Mouse (Mus musculus) brain, adult 2 months (tissue): Measurements from ENCODE around the gene Cdc34.

ENCODE experiments used
- DNase-seq: peaks from one replicate; pipeline ENCODE4 v3.0.0; 2011; ENCODE audit warnings: low read depth, low spot score

Gene Cdc34

DNA sequence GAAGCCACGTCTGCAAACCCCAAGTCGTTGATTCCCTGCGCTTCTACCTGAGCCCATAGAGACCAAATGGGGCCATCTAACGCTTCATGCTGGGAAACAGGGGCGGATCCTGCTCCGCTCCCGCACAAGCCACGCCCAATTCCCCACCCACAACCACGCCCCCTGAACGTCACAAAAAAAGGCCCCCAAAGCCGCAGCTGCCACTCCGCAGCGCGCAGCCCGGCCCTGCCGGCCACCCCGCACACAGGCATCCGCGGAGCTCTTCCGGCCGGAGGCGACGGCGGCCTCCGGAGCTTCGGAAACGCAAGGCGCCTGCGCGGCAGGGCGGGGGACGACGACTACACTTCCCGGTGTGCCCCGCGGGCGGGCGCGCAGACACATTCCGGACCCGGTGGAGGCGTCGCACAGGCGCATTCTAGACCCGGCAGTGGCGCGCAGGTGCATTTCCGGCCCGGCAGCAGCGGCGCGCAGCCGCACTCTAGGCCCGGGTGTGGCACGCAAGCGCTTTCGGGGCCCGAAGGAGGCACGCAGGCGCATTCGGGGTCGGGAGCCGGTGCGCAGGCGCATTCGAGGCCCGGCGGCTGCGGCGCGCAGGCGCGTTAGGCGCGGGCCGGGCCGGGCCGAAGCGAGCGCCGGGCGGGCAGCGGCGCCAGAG lies at the start of gene Cdc34:
Gene Cdc34 (plus strand): TSS at position 605 of the 655 bp plus-strand sequence.
- peak; percentile 100 for DNase-seq

DNA sequence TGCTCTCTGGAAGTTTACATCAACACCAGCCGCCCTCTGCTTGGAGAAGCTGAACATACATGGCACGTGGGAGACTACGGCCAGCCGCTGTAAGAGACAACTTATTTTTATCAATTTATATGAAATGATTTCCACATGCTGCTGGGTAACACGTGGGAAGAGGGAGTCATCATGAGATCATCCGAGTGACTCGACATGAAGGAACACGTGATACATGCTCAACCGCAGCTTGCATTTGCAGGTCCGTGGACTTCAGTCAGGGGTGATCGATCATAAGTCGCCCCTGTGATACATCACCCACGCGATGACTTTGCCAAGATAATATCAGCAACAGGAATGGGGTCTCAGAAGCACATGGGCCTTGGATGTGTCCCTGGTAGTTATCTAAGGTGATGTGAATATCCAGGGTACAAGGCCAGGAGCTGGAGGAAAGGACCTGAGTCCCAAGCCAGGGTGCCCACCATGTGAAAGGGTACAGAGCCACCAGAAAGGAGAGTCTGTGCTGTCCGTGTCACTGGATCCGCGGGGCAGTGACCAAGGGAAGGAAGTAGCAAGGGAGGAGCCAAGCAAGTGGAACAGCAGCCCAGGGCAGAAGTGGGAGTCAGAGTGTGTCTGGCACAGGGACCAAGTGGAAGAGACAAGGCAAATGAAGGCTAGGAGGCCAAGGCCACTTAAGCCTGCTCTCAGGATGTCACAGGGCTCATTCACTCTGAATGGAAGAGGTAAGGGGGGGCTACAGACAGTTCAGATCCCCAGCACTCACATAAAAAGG lies 48.8 kb upstream of the Cdc34 start:
- peak; percentile 78 for DNase-seq

DNA sequence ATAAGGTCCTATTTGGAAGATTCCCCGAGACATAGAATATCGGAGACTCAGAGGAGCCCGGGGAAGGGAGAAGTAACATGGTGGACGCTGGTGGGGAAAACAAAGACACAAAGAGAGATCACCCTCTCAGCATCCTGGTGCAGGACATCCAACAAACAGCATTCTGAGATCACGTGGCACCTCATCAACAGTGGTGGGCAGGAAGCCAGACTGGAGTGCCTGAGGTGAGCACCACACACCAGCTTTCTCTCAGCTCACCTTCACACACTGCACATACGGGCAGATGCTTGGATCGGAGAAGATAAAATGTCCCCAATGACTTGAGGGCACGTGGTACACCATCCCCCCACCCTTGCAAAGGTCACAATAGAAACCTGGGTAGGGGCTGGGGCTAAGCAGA lies 45.7 kb upstream of the Cdc34 start:
- DNase-seq = peak; percentile 46

DNA sequence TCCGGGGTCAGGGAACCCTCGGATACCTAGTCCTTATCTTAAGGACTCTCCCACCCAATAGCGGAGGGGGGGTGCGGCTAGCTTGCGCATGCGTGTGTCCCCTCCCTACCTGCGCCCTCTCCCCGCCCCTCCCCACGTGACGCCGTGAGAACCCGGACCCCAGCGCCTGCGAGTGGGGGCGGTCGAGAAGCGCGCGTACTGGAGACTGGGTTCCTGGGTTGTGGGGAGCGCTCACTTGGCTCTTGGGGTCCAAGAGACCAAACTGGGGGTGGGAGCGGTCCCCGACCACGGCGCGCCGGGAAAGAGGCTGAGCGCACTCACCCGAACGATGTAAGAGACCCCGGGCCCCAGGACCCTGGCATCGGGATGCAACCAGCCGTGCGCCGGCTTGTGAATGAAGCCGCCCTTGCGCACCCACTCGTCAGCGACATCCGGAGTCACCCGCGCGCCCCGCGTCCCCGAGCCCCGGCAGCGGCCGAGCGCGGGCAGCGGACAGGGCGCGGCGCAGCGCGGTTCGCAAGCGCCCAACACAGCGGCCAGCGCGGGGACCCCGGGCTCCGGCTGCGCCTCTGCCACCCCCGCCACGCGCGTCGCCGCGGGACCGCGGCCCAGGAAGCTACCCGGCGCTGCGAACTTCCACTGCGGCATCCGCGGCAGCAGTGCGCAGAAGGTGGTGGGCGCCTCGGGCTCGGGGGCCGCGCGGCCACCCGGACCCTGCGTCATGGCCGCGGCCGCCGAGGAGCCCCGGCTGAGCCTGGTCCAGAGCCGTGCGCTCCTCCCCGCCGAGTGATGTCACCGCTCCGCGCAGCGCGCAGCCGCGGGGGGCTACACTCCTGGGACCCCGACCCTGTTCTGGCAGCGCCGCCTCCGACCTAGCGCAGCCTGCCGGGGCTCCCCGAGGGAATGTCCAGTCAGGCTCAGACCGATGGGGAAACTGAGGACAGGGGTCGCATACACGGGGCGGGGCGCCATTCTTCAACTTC lies 44.6 kb upstream of the Cdc34 start, which contains the start of gene Shc2:
Gene Shc2 (minus strand): TSS at position 791 of the 983 bp plus-strand sequence.
- peak; percentile 94 for DNase-seq

DNA sequence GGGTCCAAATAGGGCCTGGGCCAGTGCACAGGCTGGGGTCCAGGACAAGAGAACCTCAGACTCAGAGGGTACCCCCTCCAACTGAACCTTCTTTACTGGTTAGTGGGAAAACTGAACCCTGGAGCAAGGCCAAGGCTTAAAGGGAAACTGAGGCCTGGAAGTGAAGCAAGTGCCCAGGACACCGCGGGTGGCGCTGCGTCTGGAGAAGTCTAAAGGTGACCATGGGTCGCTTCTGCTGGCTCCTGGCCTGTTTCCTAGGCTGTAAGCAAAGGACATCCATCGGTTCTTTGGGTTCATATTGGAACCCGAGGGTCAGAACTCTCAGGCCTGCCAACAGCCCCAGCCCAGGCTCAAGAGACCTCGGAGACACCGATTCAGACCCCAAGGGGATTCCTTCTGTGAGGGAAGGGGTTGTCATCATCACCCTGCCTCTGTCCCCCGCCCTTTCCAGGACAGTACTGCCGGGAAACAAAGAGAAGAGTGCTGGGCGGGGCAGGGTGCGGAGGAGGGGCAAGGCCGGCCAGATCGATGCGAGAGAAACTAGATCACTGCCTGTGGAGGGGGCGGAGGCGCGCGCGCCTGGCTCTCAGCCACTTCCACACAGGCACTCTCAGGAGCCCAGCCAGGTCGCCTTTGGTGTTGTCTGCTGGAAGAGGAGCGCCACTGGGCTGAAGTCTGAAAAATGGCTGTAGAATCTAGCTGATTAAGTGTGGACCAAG lies 43.4 kb upstream of the Cdc34 start:
- peak; percentile 78 for DNase-seq

DNA sequence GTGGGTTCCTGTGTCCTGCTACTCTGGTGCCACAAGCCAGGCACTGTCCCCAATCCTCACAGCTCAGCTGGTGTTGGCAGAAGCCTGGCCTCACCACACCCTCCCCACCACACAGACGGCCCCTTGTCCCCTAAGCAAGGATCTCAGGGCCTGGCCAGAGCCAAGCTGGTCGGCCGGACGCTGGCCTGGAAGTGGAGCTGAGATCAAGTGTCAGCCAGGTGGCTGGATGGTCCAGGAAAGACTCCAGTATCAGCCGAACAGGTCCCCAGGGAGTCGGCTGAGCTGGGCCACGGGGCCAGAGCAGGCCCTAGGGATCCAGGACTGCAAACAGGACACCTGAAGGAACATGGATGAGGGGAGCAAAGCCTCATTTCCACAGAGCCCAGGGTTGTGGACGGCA lies 36.3 kb upstream of the Cdc34 start, which contains the start of gene Odf3l2:
Gene Odf3l2 (minus strand): TSS at position 28 of the 400 bp plus-strand sequence.
- peak; percentile 46 for DNase-seq

DNA sequence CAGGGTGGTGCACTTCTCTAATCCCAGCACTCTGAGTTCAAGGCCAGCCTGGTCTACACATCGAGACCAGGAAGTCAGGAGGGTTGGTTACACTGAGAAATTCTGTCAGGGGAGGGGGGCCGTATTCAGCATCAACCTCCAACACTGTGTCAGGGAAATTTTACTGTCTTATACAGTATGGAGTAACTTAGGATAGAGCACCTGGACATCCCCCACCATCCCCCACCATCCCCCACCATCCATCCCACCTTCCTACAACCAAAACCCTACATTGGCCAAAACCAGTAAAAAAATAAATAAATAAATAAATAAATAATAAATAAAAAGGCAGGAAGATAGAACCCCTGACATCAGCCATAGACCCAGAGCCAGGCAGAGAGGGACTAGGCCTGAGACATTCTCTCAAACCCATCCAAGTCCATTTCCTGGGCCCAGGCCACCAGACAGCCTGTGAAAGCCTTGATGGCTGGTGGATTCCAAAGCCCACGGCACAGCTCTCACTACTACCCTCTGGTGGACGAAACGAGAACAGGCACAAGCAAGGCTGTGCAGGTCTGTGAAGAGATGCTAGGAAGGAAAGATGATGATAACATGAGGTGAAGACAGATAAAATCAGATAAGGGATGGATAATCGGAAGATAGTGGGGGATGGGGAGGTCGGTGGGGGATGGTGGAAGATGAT lies 32.8 kb upstream of the Cdc34 start:
- DNase-seq = peak; percentile 89

DNA sequence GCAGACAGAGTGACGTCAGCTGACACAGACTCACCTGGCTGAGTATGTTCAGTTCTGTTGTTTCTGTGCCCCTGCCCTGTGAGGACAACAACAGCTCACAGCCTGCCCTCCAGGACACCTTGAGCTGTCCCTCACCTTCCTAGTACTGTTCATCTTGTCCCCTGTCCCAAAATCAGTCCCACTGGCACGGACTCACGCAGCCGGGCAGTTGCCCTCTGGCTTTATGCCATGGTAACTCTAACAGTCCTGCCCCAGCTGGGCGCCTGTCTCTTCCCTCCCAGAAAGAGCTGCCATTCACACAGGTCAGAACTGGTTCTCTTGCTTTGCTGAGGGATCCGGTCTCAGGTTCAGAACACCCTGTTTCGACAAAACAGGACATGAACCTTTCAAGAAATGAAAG lies 29.2 kb upstream of the Cdc34 start:
- DNase-seq = no peak

DNA sequence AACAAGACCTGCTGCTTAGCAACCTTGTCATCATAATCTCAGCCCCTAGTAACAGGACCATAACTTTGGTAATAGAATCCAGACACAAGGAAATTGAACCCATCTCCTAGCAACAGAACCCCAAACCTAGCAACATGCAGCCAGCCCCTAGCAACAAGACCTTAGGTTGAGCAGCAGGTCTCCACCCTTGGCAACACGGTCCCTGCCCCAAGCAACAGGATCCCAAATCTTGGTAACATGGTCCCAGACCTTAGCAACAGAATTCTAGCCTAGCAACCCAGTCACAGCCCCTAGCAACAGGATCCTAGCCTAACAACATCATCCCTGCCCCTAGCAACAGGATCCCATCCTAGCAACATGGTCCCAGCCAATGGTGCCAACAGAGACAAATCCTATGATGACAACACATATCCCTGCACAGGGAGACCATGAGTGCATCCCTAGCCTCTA lies 27.0 kb upstream of the Cdc34 start:
- peak; percentile 80 for DNase-seq

DNA sequence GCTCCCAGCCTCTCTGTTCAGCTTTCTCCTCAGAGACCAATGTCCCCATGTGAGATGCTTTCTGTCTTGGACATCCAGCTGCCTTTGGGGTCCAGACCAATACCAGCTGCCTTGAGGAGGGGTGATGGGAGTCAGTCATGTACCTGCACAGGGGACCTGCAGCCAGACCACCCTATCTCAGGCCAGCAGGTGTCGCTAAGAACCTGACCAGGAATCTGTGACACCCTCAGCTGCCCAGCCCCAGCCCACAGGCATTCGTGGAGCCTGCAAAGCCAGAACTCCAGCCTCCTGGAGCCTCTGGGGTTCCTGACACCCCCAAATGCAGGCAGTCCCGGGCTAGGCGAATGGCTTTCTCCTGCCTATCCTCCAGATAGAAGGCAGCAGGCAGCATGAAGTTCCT lies 23.2 kb upstream of the Cdc34 start:
- no peak for DNase-seq

DNA sequence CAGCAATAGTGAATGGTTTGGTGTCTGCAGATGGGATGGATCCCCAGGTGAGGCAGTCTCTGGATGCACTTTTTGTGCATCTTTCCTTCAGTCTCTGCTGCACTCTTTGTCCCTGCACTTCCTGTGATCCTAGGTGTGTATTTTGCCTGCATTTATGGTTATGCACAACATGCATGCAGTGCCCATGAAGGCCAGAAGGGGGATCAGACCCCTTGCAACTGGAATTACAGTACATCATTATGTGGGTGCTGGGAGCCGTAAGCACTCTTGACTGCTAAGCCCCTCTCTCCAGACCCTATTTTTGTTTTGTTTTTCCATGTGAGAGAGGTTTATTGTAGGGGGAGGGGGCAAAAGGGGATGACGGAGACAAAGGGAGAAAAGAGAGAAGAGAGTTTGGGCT lies 21.7 kb upstream of the Cdc34 start:
- no peak for DNase-seq

DNA sequence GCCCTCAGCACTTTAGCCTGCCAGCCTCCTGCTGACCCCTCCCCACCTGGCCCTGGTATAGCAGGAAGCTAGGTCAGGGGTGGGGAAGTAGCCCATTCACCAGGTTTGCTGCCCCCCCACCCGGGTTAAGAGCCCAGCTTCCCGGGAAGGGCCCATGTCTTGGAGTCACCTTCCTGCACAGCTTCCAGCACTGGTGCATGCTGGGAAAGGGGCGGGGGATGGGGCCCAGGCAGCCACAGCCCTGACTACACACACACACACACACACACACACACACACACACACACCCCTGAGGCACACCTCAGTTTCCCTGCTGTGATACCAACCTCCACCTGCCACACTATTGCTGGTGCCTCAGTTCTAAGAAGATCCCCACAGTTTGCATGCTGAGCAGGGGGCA lies 20.1 kb upstream of the Cdc34 start:
- DNase-seq = no peak

DNA sequence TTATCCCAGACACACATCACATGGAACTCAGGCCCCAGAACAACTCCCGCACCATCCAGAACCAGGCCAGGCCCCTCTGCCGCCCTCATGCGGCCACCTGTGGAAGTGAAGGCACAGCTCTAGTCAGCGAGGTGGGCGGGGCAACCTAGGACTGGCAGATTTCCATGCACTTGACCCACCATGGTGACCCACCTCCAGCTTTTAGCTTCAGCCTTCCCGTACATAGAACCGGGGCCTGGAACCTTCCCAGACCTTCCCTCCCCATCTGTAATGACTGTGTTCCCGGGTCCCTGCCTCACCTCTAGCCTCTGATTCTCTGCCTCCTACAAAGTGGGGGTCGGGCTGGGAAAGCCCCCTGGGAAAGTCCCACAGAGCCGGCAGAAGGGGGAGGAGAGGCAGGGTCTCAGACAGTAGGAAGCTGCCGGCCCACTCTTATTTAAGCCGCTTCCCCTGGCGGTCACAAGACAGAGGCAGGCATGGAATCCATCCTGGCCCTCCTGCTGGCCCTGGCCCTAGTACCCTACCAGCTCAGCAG lies 17.8 kb upstream of the Cdc34 start, which contains the start of gene Madcam1:
Gene Madcam1 (plus strand): TSS at position 429 of the 535 bp plus-strand sequence.
- peak; percentile 65 for DNase-seq

DNA sequence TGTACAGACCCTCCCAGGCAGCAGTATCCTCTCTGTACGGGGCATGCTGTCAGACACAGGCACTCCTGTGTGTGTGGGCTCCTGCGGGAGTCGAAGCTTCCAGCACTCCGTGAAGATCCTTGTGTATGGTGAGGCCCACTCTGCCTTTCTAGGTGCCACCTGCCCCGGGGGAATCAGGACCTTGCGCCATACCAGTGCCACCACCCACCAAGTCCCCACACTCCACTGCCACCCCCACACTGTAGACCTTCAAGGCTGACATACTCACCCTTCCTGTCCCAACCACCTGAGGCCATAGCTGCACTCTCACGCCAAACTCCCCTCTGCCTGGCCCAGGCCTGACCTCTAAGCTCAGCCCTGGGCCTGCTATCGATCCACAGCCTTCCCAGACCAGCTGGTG lies 16.9 kb upstream of the Cdc34 start:
- no peak for DNase-seq

DNA sequence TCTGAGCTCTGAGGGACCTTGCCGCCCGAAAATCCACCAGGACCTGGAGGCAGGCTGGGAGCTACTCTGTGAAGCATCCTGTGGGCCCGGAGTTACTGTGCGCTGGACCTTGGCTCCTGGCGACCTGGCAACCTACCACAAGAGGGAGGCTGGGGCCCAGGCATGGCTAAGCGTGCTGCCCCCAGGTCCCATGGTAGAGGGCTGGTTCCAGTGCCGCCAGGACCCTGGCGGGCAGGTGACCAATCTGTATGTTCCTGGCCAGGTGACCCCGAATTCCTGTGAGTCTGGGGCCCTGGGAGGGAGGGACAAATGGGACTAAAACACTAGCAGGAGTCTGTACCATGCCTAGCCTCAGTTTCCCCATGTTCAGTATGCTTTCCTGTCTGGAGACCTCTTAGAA lies 15.5 kb upstream of the Cdc34 start:
- DNase-seq = no peak

DNA sequence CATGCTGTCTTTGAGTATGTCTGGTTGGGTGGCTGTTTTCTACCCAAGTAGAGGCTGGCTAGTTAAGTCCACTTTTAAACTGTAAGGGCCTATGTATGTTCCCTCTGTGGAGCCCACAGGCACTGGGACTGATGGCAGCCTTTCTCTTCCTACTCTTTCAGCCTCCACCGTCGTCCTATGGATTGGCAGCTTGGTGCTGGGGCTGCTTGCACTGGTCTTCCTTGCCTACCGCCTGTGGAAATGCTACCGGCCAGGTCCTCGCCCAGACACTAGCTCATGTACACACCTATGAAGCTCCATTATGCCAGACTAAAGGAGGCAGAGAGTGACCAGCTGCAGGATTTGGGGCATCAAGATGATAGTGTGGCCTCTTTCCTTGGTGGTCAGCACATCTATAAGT lies 13.9 kb upstream of the Cdc34 start:
- DNase-seq = no peak

DNA sequence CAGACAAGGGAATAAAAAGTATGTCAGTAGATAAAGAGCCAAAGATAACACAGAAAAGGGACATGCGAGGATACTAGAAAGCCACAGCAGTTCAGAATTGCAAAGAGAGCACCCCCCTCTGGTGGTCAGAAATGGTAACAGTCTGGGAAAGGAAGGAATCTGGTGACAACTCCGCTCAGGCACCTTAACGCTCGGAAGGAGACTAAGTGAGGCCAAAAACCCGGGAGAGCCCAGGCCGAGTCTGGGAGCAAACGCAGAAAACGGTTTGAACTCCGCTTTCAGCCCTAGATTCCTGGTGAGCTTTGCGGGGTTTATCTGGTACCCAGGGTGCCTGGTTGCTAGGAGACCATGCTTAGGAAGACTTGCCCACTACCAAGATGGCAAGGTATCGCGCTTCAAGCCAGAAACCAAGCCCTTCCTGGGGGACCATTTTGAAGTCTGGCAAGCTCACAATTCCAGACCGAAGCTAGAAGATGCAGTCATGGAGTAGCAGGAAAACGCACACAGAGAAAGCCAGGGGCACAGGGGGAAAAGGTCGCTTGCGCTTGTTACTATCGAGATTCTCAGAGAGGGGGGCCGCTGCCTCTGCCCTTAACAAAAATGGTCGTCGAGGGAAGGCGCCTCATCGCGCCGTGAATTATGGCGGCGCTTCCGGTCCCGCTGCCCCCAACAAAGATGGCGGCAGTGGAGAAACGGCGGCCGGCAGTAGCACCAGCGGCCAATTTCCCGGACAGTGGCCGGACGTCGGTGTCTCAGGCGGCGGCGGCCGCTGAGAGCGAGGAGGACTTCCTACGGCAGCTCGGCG lies 13.0 kb upstream of the Cdc34 start, which contains the start of gene Tpgs1:
Gene Tpgs1 (plus strand): TSS at position 599 of the 805 bp plus-strand sequence.
- peak; percentile 97 for DNase-seq

DNA sequence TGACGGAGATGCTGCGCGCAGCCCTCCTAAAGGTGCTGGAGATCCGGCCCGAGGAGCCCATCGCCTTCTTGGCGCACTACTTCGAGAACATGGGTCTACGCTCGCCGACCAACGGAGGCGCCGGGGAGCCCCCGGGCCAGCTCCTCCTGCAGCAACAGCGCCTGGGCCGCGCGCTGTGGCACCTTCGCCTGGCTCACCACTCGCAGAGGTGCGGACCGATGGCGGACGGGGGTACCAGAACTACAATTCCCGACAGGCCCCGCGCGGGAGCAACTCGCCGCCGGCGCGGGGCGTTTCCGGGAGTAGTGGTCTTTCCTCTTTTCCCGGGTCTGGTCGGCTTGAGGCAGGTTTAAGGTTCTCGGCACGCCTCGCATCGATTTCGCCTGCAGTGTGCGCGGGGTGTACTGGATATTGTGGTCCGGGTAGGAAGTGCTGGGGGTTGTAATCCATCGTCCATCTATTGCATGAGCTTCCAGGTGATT lies 12.4 kb upstream of the Cdc34 start:
- DNase-seq = peak; percentile 81
